Mouse (Mus musculus) ES-E14 (cell line): ENCODE measurements around the gene Gfod2. TPM values are rescaled to one million over a fixed set of nuclear protein-coding genes. Genes with fewer than 3 reads are reported as not detected.

Source experiments
- DNase-seq: peaks from one replicate; pipeline ENCODE4 v3.0.0-alpha.2; 2013; ENCODE audit warnings: low read depth, low spot score
- H3K27ac ChIP-seq: 2 replicates; pipeline ENCODE4 v1.5.1; 2012; ENCODE audit warnings: low read depth, mild to moderate bottlenecking, low read length, moderate library complexity, mixed read lengths; ENCODE audit not compliant: poor library complexity, insufficient read depth, severe bottlenecking
- H3K36me3 ChIP-seq: 2 replicates; pipeline ENCODE4 v1.6.1; 2012; ENCODE audit warnings: mild to moderate bottlenecking, low read length, moderate library complexity, mixed read lengths; ENCODE audit not compliant: control insufficient read depth, poor library complexity, insufficient read depth, severe bottlenecking
- H3K4me1 ChIP-seq, 2 experiments: fragments of 150-350 bp in 1 of 2; sonication (generic) in 1 of 2; 2 replicates each; pipeline ENCODE4 v1.6.1; 2012; ENCODE audit warnings: low read length in 2 of 2, mild to moderate bottlenecking in 1 of 2, mixed read lengths in 1 of 2; ENCODE audit not compliant: control insufficient read depth in 2 of 2, insufficient read depth in 2 of 2, poor library complexity in 1 of 2
- H3K4me3 ChIP-seq, 2 experiments: fragments of 150-350 bp in 1 of 2; sonication (generic) in 1 of 2; 2 replicates each; pipeline ENCODE4 v1.5.1; 2012; ENCODE audit warnings: low read length in 2 of 2, low read depth in 1 of 2, mild to moderate bottlenecking in 1 of 2, mixed read lengths in 1 of 2; ENCODE audit not compliant: insufficient read depth in 1 of 2, poor library complexity in 1 of 2, severe bottlenecking in 1 of 2
- H3K9ac ChIP-seq: 2 replicates; pipeline ENCODE4 v1.6.1; 2012; ENCODE audit warnings: low read depth, mild to moderate bottlenecking, low read length, mixed read lengths; ENCODE audit not compliant: poor library complexity, insufficient read depth, severe bottlenecking
- H3K9me3 ChIP-seq: fragments of 150-350 bp; sonication (generic); 2 replicates; pipeline ENCODE4 v1.6.1; 2012; ENCODE audit warnings: low read depth, mild to moderate bottlenecking, low read length; ENCODE audit not compliant: control insufficient read depth, insufficient read depth
- CHD2 ChIP-seq: IDR thresholded peaks from 2 replicates; pipeline ENCODE4 v1.6.1; 2014; ENCODE audit warnings: mild to moderate bottlenecking, low read depth, low read length, inconsistent platforms
- HCFC1 ChIP-seq: IDR thresholded peaks from 2 replicates; pipeline ENCODE4 v1.6.1; 2012; ENCODE audit warnings: low read length, inconsistent platforms, borderline replicate concordance; ENCODE audit not compliant: insufficient read depth
- MAFK ChIP-seq: IDR thresholded peaks from 2 replicates; pipeline ENCODE4 v1.6.1; 2014; ENCODE audit warnings: mild to moderate bottlenecking, low read depth, low read length, inconsistent platforms; ENCODE audit not compliant: insufficient read depth
- ZC3H11A ChIP-seq: IDR thresholded peaks from 2 replicates; pipeline ENCODE4 v1.6.1; 2012; ENCODE audit warnings: low read depth, mild to moderate bottlenecking, inconsistent platforms, low read length, borderline replicate concordance
- ZNF384 ChIP-seq: IDR thresholded peaks from 2 replicates; pipeline ENCODE4 v1.6.1; 2012; ENCODE audit warnings: low read depth, low read length, inconsistent platforms
- in situ Hi-C, 2 experiments: fragments of 600-800 bp; cut with MboI; formaldehyde crosslinking; loops; one replicate each; pipeline ENCODE4 v1.15.1; 2025; ENCODE audit warnings: low sequenced_read_pairs in 2 of 2, inconsistent platforms in 1 of 2; ENCODE audit not compliant: unreplicated experiment in 2 of 2
- total RNA-seq: library from RNA; depleted of rRNA; stranded (reverse); fragments of 300-350 nt; gene quantifications from 2 replicates; pipeline ENCODE4 v1.2.3, GENCODE M21; 2012

Gene Gfod2
- total RNA-seq, 1 experiment, result 11.0 TPM

- no peak overlapping the region for H3K9ac ChIP-seq
- H3K4me1 ChIP-seq, result peaks cover 3 to 14% of the 10 kb centered on the region in 2 experiments; a peak in 3 of 4 replicates
- no peak for DNase-seq
- TF ChIP-seq ZC3H11A, result no peak
- in situ Hi-C loops, result no loop called here
- no peak overlapping the region for H3K27ac ChIP-seq
- H3K4me3 ChIP-seq, result no peak overlapping the region; a peak in 1 of 4 replicates
- peaks cover 3% of the 10 kb centered on the region; the same call in 1 of the 2 replicates for H3K36me3 ChIP-seq
- no peaks in the 10 kb centered on the region for H3K9me3 ChIP-seq
Observed at GRCm38 (mm10) chr8:105688242-105688752, 70.2 kb downstream of the Gfod2 start.

DNA sequence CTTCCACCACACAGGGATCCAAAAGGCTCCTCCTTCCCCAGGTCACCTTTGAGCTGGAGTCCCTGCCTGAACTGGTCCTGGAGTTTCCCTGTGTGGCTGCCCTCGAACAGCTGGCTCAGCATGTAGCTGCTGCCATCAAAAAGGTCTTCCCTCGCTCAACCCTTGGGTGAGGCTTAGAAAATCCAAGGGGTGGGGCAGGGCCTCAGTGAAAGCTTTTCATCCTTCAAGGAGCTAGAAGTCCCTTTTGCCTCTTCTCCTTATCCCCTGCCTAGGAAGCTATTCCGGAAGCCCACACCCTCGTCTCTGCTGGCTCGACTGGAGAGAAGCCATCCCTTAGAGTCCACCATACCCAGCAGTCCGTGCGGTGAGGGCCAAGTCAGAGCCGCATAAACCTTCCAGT is 71.0 kb downstream of the Gfod2 start:
- Histone ChIP-seq H3K4me1 (peaks cover 3 to 14% of the 10 kb centered on the region in 2 experiments; a peak in 3 of 4 replicates), H3K9me3 (no peaks in the 10 kb centered on the region), H3K9ac (no peak overlapping the region), H3K36me3 (peaks cover 7% of the 10 kb centered on the region), H3K27ac (no peak overlapping the region), H3K4me3 (peak overlapping the region in 1 of 2 experiments; percentile 9; a peak in 2 of 4 replicates)
- in situ Hi-C loops, result no loop called here
- DNase-seq, result no peak
- TF ChIP-seq ZC3H11A, result no peak
- TF ChIP-seq CHD2, result no peak
- TF ChIP-seq HCFC1, result no peak
- no peak for TF ChIP-seq MAFK
- TF ChIP-seq ZNF384, result no peak

- Histone ChIP-seq H3K4me1 (peaks cover 3 to 14% of the 10 kb centered on the region in 2 experiments; a peak in 3 of 4 replicates), H3K4me3 (peak overlapping the region; percentile 50 to 56; a peak in 3 of 4 replicates), H3K27ac (no peak overlapping the region), H3K9ac (peak overlapping the region; percentile 54), H3K36me3 (peaks cover 7% of the 10 kb centered on the region), H3K9me3 (no peaks in the 10 kb centered on the region)
- TF ChIP-seq ZNF384, result no peak
- TF ChIP-seq HCFC1, result no peak
- TF ChIP-seq ZC3H11A, result no peak
- no peak for TF ChIP-seq CHD2
- no peak for TF ChIP-seq MAFK
- no peak for DNase-seq
- in situ Hi-C loops, result no loop called here
Observed at GRCm38 (mm10) chr8:105686551-105686950, 71.9 kb downstream of the Gfod2 start.

DNA sequence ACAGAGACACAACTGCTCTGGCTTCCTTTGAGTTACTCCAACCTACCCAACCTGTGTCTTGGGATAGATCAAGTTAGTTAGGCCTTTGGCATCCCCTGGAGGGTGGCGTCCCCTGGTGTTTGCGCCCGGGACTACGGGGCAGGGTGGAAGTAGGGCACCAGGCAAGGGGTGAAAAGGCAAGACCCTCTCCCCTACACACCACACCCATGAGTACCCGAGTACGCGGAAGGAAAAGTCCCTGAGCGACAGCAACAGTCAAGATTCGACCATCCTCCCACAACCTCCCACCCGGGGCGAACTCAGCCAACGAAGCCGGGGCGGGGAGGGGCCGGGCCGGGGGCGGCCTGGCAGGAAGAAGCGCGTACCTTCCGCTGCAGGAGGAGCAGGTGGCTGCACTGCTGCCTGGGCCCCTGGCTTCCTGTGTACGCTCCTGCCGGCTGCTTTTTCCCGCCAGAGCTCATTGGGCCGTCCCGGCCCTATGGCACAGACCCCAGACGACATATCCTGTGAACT is 72.6 kb downstream of the Gfod2 start, which contains the start of gene Carmil2:
Carmil2 (plus strand) TSS at position 479 of the 513 bp plus-strand sequence.
- peaks cover 12% of the 10 kb centered on the region for H3K36me3 ChIP-seq
- H3K4me1 ChIP-seq, result peaks cover 3 to 14% of the 10 kb centered on the region in 2 experiments; a peak in 3 of 4 replicates
- peak within 1 kb of the TSS; percentile 54 for H3K9ac ChIP-seq
- in situ Hi-C loops, result no loop called here
- no peaks in the 10 kb centered on the region for H3K9me3 ChIP-seq
- H3K27ac ChIP-seq, result peak within 1 kb of the TSS; percentile 47; the same call in 1 of the 2 replicates
- DNase-seq, result no peak
- H3K4me3 ChIP-seq, result peak within 1 kb of the TSS; percentile 50 to 56
- TF ChIP-seq HCFC1 (peak; percentile 39; the same call in 1 of the 2 replicates), CHD2 (no peak), ZNF384 (no peak), MAFK (no peak), ZC3H11A (peak; percentile 68; the same call in 1 of the 2 replicates)

- in situ Hi-C loops, result no loop called here
- peaks cover 17% of the 10 kb centered on the region for H3K36me3 ChIP-seq
- H3K9ac ChIP-seq, result peak overlapping the region; percentile 54; the same call in 1 of the 2 replicates
- H3K4me1 ChIP-seq, result peaks cover 3 to 14% of the 10 kb centered on the region in 2 experiments; a peak in 3 of 4 replicates
- H3K4me3 ChIP-seq, result peak overlapping the region in 1 of 2 experiments; percentile 50; a peak in 1 of 4 replicates
- DNase-seq, result no peak
- TF ChIP-seq ZNF384, result 0 out of 2 replicates have a peak, but pooled peaks have one; percentile 9
- TF ChIP-seq CHD2, result no peak
- H3K27ac ChIP-seq, result no peak overlapping the region
- H3K9me3 ChIP-seq, result no peaks in the 10 kb centered on the region
Observed at GRCm38 (mm10) chr8:105685325-105685724, 73.1 kb downstream of the Gfod2 start.
